Mouse (Mus musculus) neural tube, embryonic 14.5 days (tissue): ENCODE measurements at regions not wholly inside any gene's neighbourhood (a gene's known extent, or its start where the extent isn't known, plus 50 kb on each side); places are given as distances from the start of the nearest gene placed in this dataset.

Experiments used
- ATAC-seq: fragments of 200-750 bp; cut with Nextera tagmentation; 2 replicates; pipeline ENCODE4 v1.8.0; 2017; ENCODE audit warnings: low read depth, mild to moderate bottlenecking, moderate TSS enrichment, moderate library complexity
- H3K27ac ChIP-seq: fragments of 300-500 bp; sonication (generic); 2 replicates; pipeline ENCODE4 v1.5.1; 2014; ENCODE audit warnings: low read depth, mild to moderate bottlenecking, control low read depth, low read length, moderate library complexity, mixed read lengths
- H3K27me3 ChIP-seq: fragments of 300-500 bp; sonication (generic); 2 replicates; pipeline ENCODE4 v1.6.1; 2014; ENCODE audit warnings: low read length; ENCODE audit not compliant: control insufficient read depth, insufficient read depth
- H3K36me3 ChIP-seq: fragments of 300-500 bp; sonication (generic); 2 replicates; pipeline ENCODE4 v1.6.1; 2014; ENCODE audit warnings: low read length, mixed read lengths; ENCODE audit not compliant: control insufficient read depth, insufficient read depth
- H3K4me1 ChIP-seq: fragments of 300-500 bp; sonication (generic); 2 replicates; pipeline ENCODE4 v1.6.1; 2014; ENCODE audit warnings: low read length; ENCODE audit not compliant: control insufficient read depth, insufficient read depth
- H3K4me2 ChIP-seq: fragments of 300-500 bp; sonication (generic); 2 replicates; pipeline ENCODE4 v1.6.1; 2014; ENCODE audit warnings: mild to moderate bottlenecking, low read depth, low read length, control low read depth
- H3K4me3 ChIP-seq: fragments of 300-500 bp; sonication (generic); 2 replicates; pipeline ENCODE4 v1.5.1; 2014; ENCODE audit warnings: low read depth, low read length, control low read depth, mixed read lengths
- H3K9ac ChIP-seq: fragments of 300-500 bp; sonication (generic); replicated peaks from 2 replicates; pipeline ENCODE4 v1.6.1; 2014; ENCODE audit warnings: low read depth, mild to moderate bottlenecking, control low read depth, low read length, mixed read lengths
- H3K9me3 ChIP-seq: fragments of 300-500 bp; sonication (generic); 2 replicates; pipeline ENCODE4 v1.6.1; 2016; ENCODE audit warnings: low read length; ENCODE audit not compliant: control insufficient read depth
- WGBS: fragments of 180-500 bp; shearing (Covaris S2); extraction: QIAGEN DNeasy Blood & Tissue Kit; methylation state at CpG from one replicate; pipeline ENCODE4 v1.1.7; 2014; 5-methylcytosine and 5-hydroxymethylcytosine counted together

DNA sequence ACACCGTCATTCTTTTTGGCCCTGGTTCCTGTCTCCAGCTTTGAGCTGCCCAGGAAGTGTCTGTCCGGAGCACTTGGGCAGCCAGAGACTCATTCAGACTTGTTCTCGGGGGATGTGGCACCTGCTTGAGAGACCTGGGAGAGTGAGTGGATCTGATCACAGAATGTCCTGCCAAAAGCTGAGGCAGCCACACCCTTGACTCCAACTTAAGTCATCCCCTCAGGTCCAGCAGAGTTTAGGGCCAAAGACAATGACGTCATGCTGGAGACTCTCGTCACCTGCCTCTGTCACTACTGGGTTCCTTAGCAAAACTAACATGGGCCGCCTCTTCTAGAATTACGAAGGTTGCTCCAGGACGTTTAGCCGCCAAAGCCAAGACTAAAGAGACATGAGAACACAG, 231.5 kb downstream of the Maf start:
- Histone ChIP-seq H3K27ac (no peak overlapping the region), H3K4me3 (no peak overlapping the region), H3K9ac (no peak overlapping the region), H3K4me1 (no peaks in the 10 kb centered on the region), H3K27me3 (no peaks in the 10 kb centered on the region), H3K9me3 (no peaks in the 10 kb centered on the region), H3K4me2 (no peak overlapping the region), H3K36me3 (no peaks in the 10 kb centered on the region)
- ATAC-seq: no peak
- WGBS: 93% methylated on average over 9 of the region's 9 CpGs

DNA sequence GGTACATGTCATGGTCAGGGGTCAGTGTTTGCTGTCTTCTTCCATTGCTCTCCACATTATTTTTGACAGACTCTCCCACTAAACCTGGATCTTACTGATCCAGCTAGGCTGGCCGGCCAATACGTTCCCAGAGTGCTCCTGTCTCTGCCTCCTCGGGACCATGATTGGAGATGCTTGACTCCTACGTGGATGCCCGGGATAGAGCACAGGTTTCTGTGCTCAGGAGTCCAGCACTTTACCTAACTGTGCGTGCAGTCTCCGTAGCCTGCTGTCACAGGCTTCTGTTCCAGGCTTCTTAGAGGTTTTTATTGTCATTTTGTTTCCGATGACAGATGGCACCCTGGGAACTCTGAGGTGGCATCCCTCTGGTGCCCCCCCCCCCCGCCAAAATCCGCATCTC, 232.4 kb downstream of the Maf start:
- ATAC-seq: no peak
- Histone ChIP-seq H3K27ac (no peak overlapping the region), H3K27me3 (no peaks in the 10 kb centered on the region), H3K4me2 (no peak overlapping the region), H3K4me3 (no peak overlapping the region), H3K9me3 (no peaks in the 10 kb centered on the region), H3K36me3 (no peaks in the 10 kb centered on the region), H3K9ac (no peak overlapping the region), H3K4me1 (no peaks in the 10 kb centered on the region)
- WGBS: 71% methylated on average over 10 of the region's 10 CpGs

DNA sequence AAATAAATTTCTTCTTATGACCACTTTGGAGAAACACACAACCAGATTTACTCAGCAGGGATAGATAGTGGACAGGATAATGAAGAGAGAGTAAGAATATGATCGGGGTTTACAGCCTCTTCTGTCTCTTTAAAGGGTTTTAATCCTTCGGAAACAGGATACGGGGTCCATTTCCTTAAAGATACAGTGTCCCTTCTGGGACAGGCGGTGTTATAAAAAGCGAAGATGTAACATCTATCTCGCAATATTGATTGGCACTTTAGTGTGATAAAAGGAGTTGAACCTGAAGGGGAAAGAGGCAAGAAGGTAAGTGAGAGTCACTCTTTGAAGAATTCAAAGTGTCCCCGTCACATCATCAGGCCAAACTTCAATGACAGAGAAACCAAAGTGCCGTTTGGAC, 233.6 kb downstream of the Maf start:
- Histone ChIP-seq H3K9me3 (no peaks in the 10 kb centered on the region), H3K4me3 (no peak overlapping the region), H3K36me3 (no peaks in the 10 kb centered on the region), H3K4me2 (no peak overlapping the region), H3K4me1 (no peaks in the 10 kb centered on the region), H3K9ac (no peak overlapping the region), H3K27ac (no peak overlapping the region), H3K27me3 (no peaks in the 10 kb centered on the region)
- WGBS: 61% methylated on average over 8 of the region's 8 CpGs
- ATAC-seq: no peak

DNA sequence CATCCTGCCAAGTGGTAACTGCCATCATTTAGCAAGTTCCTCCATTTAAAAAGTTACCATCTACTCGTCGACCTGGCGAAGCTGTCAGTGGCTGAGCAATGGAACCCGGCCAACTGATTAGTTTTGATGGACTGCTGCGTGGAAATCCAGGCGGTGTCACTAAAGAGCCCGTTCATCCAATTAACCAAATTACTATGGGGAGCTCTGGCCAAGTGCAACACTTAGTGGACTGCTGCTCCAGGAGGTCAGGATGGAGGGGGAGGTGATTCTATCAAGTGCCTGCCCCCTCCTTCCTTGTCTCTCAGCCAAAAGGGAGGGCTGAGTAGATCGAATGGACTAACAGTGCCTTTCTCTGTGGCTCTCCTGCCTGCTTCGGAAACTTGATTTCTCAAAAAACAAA, 241.0 kb downstream of the Maf start:
- H3K27ac ChIP-seq: no peak overlapping the region
- H3K9me3 ChIP-seq: no peaks in the 10 kb centered on the region
- no peaks in the 10 kb centered on the region; the same call in 1 of the 2 replicates for H3K4me1 ChIP-seq
- 27% methylated on average over 9 of the region's 9 CpGs for WGBS
- no peaks in the 10 kb centered on the region for H3K27me3 ChIP-seq
- ATAC-seq: no peak
- H3K4me3 ChIP-seq: no peak overlapping the region
- H3K36me3 ChIP-seq: no peaks in the 10 kb centered on the region
- H3K4me2 ChIP-seq: no peak overlapping the region
- H3K9ac ChIP-seq: no peak overlapping the region

DNA sequence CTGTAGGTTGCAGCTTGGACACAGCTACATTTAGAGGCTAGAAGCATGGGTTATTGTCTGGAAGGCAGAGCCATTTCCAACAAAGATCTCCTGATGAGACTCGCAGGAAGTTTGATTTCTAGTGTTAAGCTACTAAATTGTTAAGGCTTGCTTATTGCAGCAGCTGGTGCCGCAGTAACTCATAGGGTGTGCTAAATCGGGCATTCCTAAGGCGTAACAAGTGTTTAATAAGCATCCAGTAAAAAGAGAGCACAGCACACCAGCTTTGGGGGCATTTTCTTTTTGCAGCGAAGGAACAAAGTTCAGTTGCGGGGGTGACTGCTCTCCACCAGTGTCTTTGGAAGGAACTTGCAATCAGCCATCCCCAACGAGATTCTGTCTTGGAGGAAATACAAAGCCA, 241.5 kb downstream of the Maf start:
- H3K4me2 ChIP-seq: no peak overlapping the region
- 35% methylated on average over 7 of the region's 7 CpGs for WGBS
- no peaks in the 10 kb centered on the region for H3K36me3 ChIP-seq
- no peak overlapping the region for H3K9ac ChIP-seq
- no peak for ATAC-seq
- H3K4me3 ChIP-seq: no peak overlapping the region
- H3K27ac ChIP-seq: no peak overlapping the region
- no peaks in the 10 kb centered on the region for H3K27me3 ChIP-seq
- H3K4me1 ChIP-seq: no peaks in the 10 kb centered on the region; the same call in 1 of the 2 replicates
- H3K9me3 ChIP-seq: no peaks in the 10 kb centered on the region

DNA sequence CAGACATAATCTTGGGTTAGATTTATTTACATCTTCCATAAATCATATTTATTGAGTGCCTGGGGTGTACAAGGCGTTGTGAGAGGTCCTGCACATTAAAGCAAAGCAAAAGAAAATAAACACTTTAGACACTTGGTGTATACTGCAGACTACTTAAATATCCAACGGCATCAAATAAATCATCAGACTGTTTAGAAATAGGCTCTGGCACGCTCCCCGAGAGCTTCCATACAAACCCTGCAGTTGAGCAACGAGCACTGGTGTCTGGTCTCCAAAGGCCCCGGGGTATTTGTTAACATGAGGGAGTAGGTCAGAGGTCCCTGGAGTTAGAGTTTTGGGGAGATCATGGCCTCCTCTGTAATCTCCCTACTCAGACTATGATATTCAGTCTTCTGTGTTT, 244.9 kb downstream of the Maf start:
- H3K4me1 ChIP-seq: no peaks in the 10 kb centered on the region; the same call in 1 of the 2 replicates
- no peaks in the 10 kb centered on the region for H3K9me3 ChIP-seq
- no peak overlapping the region for H3K27ac ChIP-seq
- H3K4me2 ChIP-seq: no peak overlapping the region
- H3K4me3 ChIP-seq: no peak overlapping the region
- no peak overlapping the region for H3K9ac ChIP-seq
- ATAC-seq: no peak
- no peaks in the 10 kb centered on the region for H3K36me3 ChIP-seq
- 58% methylated on average over 6 of the region's 6 CpGs for WGBS
- no peaks in the 10 kb centered on the region for H3K27me3 ChIP-seq

DNA sequence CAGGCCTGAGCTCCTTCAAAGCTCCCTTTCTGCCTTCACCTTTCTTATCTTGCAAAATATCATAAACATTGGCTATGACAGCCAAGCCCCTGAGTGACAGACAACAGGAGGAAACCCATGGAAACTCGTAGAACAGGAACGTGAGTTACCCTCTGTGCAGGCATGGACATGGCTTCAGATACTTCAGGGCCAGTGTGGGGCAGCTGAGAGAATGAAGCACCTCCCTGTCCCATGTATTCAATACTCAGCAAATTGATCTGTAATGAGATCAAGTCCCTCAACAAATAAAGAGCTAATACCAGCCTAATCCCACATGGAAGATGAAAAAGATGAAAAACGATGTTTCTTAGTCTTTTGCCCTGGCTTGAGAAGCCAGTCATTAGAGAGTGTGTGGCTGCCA, 249.5 kb downstream of the Maf start:
- Histone ChIP-seq H3K9ac (no peak overlapping the region), H3K27ac (no peak overlapping the region), H3K27me3 (no peaks in the 10 kb centered on the region), H3K9me3 (no peaks in the 10 kb centered on the region), H3K36me3 (no peaks in the 10 kb centered on the region), H3K4me1 (no peaks in the 10 kb centered on the region), H3K4me2 (no peak overlapping the region), H3K4me3 (no peak overlapping the region)
- no peak for ATAC-seq
- 79% methylated on average over 3 of the region's 3 CpGs for WGBS

DNA sequence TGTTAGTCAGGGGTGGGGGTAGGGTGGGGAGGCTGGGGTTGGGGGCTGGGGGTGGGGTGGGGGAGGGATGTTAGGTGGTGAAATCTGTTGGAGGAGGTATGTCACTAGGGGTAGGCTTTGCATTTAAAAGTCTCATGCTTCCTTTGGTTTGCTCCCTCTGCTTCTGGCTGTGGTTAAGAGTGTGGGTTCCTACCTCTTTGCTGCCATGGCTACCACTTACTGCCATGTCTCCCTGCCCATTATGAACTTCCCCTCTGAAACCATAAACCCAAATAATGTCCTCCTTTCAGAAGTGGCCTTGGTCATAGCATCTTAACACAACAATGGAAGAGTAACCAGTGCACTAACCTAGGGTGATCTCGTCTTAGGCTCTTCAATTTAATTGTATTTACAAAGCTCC, 256.8 kb downstream of the Maf start:
- no peak overlapping the region for H3K4me2 ChIP-seq
- no peak overlapping the region for H3K4me3 ChIP-seq
- H3K27ac ChIP-seq: no peak overlapping the region
- no peaks in the 10 kb centered on the region for H3K9me3 ChIP-seq
- no peaks in the 10 kb centered on the region for H3K4me1 ChIP-seq
- no peak for ATAC-seq
- no peaks in the 10 kb centered on the region for H3K36me3 ChIP-seq
- no peak overlapping the region for H3K9ac ChIP-seq
- WGBS: 41% methylated on average over 1 of the region's 1 CpGs
- no peaks in the 10 kb centered on the region for H3K27me3 ChIP-seq

DNA sequence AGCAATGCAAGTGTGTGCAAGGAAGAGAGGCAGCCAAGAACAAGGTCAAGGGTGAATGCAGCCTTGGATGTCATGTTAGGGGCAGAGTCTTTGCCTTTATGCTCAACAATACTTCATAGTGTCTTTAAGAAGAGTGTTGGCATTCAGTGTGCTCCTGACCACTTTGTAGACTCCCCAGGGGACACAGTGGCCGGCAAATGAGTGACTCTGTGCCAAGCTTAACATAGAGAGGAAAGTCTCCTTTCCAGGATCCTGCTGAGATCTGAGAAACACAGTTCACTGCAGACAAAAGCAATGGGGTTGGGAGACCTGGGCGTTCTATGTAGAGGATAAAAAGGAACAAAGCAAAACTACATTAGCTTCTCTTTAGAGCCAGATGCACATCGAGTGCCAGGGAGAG, 259.2 kb downstream of the Maf start:
- WGBS: 48% methylated on average over 3 of the region's 3 CpGs
- Histone ChIP-seq H3K9ac (no peak overlapping the region), H3K27ac (no peak overlapping the region), H3K36me3 (no peaks in the 10 kb centered on the region), H3K4me2 (no peak overlapping the region), H3K9me3 (no peaks in the 10 kb centered on the region), H3K27me3 (no peaks in the 10 kb centered on the region), H3K4me1 (no peaks in the 10 kb centered on the region), H3K4me3 (no peak overlapping the region)
- no peak for ATAC-seq

DNA sequence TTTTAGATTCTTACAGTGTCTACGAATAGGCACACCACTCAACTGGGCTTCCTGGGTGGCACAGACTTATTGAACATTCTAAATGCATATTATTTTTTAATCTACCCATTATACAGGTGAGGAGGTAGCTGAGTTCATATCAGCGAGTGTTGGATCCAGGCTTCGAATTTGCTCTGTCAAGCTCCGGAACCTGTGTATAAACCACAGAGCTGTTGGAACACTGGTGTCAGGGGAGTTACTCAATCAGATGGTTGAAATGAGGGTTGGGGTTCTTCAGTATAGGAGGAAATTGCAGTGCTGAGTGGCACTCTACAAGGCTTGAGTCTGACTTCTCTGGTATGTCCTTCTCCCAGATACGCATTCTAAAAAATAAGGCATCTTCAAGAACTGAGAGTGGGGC, 263.1 kb downstream of the Maf start:
- no peaks in the 10 kb centered on the region for H3K4me1 ChIP-seq
- no peak overlapping the region for H3K4me3 ChIP-seq
- no peak overlapping the region for H3K9ac ChIP-seq
- H3K36me3 ChIP-seq: no peaks in the 10 kb centered on the region
- H3K4me2 ChIP-seq: no peak overlapping the region
- H3K27me3 ChIP-seq: no peaks in the 10 kb centered on the region
- no peaks in the 10 kb centered on the region for H3K9me3 ChIP-seq
- 96% methylated on average over 5 of the region's 5 CpGs for WGBS
- ATAC-seq: no peak
- no peak overlapping the region for H3K27ac ChIP-seq
